Mouse (Mus musculus): Measurements from ENCODE around the gene Mtch2.
"Not testable (repeated sequence)": the region's sequence is repeated elsewhere in the genome, so short reads cannot be mapped to it uniquely, and the experiment has no call there.

The Mtch2 gene

GRCm38 (mm10) chr2:90846955-90847680, at the start of gene Mtch2:
TSS of gene Mtch2 (plus strand) at chr2:90847155.
- peak; percentile 99 for DNase-seq (ENCODE audit: low spot score)

- no peak for DNase-seq (ENCODE audit: low spot score)
Measured at GRCm38 (mm10) chr2:90808241-90809126, 38.5 kb upstream of the Mtch2 start.

DNA sequence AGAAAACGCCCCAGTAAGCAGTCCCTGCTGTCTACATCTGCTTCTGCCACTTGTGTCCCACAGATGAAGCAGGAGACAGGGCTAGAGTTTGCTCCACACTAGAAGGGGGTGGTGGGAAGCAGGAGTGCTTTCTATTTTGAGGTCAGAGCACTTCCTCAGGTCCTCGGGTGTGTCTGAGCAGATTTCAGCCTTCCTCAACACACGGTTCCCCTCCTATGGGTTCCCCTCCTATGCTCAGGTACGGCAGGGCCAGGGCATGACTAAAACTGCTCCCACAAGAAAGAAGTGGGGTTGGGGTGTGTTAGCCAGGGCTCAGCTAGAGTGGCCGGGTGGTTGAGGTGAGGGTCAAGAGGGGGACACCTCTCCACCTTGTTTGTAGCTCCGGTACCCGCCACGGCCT, 36.2 kb upstream of the Mtch2 start:
- DNase-seq (ENCODE audit: low spot score) = no peak

DNA sequence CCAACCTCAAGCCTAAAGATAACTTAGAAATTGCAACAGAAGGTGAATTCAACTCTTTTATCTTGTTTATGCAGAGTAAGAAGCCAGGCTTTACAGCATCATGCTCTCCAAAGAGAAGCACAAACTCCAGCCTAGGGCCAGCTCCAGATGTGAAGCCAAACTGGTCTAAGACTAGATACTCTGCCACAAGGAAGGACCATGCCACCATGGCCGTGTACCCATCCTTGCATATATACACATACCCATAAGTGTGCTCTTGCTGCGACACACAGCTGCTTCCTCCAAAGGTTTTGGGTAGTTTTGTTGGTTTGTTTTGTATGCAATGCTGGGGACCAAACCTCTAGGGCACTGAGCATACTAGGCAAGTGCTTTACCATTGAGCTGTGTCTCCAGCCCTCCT, 31.7 kb upstream of the Mtch2 start:
- no peak for DNase-seq (ENCODE audit: low spot score)

GRCm38 (mm10) chr2:90816144-90816543, 30.8 kb upstream of the Mtch2 start:
- DNase-seq (ENCODE audit: low spot score) = no peak

- DNase-seq (ENCODE audit: low spot score) = no peak
Measured at GRCm38 (mm10) chr2:90818710-90819109, 28.2 kb upstream of the Mtch2 start.

DNA sequence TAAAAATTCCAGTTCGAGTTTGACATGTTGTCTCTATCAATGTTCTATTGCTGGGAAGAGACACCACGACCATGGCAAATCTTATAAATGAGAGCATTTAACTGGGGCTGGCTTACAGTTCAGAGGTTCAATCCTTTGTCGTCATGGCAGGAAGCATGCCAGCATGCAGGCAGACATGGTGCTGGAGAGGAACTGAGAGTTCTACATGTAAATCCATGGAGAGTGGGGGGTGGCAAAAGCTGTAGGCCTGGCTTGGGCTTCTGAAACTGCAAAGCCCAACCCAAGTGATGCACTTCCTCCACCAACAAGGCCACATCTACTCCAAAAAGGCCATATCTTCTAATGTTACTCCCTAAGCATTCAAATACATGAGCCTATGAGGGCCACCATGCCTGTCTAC, 26.1 kb upstream of the Mtch2 start:
- no peak for DNase-seq (ENCODE audit: low spot score)

DNA sequence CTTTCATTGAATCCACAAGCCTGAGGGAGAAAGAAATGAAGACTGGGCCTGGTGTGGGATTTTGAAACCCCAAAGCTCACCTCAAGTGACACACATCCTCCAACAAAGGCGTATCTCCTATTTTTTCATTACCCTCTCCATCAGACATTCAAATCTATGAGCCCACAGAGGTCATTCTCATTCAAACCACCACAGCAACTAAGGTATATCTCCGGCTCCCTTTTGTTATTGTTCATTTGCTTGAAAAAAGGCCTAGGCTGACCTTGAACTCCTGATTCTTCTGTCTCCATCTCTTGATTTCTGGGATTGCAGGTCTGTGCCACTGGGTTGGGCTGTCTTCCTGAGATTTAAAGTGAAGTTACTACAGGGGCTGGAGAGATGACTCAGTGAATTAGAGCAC, 24.0 kb upstream of the Mtch2 start:
- DNase-seq (ENCODE audit: low spot score) = no peak

- DNase-seq (ENCODE audit: low spot score) = no peak
Measured at GRCm38 (mm10) chr2:90823781-90824180, 23.2 kb upstream of the Mtch2 start.

GRCm38 (mm10) chr2:90824528-90824927, 22.4 kb upstream of the Mtch2 start:
- not testable (repeated sequence) for DNase-seq (ENCODE audit: low spot score)

GRCm38 (mm10) chr2:90825515-90826172, 21.3 kb upstream of the Mtch2 start:
- no peak for DNase-seq (ENCODE audit: low spot score)

GRCm38 (mm10) chr2:90828739-90829138, 18.2 kb upstream of the Mtch2 start:
- no peak for DNase-seq (ENCODE audit: low spot score)

DNA sequence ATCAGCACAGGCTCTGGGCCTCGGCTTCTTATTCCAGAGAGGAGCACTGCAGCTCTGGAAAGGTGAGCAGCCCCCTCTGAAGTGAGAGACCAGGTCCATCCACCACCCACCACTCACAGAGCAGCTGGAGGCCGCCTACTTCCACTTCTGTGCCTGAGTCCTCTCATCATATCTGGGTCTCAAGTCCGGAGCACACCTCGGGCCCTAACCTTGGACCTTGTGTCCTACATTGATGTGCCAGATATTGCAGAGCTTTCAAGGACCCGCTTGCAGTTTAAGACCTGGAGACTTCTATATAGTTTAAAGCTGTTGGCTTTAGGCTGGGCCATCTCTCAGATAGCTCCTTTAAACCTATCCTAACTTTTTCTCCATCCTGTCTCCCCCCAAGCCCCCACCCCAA, 13.5 kb upstream of the Mtch2 start:
- DNase-seq (ENCODE audit: low spot score) = no peak

DNA sequence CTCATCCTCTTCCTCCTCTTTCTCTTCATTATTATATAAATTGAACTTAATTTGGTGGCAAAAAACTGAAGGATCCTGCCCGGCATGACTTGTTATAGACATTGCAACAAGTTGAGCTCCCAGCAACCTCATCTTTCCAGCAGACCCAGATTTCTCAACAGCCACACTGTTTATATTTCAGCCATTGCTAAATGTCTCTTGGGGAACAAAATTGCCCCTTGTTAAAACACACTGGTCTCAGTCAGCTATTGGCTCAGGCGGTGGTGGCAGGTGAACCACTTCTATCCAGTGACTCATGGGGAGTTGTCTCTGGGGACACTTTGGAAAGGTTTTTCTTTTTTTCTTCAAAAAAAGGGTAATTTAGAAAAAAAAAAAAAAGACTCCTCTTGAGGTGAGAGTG, 8.3 kb upstream of the Mtch2 start:
- no peak for DNase-seq (ENCODE audit: low spot score)

- DNase-seq (ENCODE audit: low spot score) = no peak
Measured at GRCm38 (mm10) chr2:90843666-90844065, 3.3 kb upstream of the Mtch2 start.

DNA sequence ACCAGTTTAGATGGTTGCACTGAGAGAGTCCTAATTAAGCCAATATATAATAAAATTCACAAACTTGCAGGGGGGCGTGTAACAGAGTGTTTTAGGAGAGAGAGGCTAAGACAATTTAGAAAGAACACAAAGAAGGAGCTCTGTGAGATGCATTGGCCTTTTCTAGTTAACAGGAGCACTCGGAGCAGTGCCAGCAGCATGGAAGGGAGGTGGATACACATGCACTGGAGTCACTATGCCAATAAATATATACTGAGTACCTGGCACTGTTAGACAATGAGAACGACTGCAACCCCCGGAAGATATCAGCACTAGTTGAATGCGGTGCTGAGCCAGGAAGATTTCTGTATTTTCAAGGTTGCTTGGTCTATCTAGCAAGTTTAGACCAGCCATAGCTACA, 2.7 kb upstream of the Mtch2 start:
- no peak for DNase-seq (ENCODE audit: low spot score)

GRCm38 (mm10) chr2:90845234-90845633, 1.7 kb upstream of the Mtch2 start:
- DNase-seq (ENCODE audit: low spot score) = no peak

- no peak for DNase-seq (ENCODE audit: low spot score)
Measured at GRCm38 (mm10) chr2:90846171-90846570, 784 bp upstream of the Mtch2 start.

DNA sequence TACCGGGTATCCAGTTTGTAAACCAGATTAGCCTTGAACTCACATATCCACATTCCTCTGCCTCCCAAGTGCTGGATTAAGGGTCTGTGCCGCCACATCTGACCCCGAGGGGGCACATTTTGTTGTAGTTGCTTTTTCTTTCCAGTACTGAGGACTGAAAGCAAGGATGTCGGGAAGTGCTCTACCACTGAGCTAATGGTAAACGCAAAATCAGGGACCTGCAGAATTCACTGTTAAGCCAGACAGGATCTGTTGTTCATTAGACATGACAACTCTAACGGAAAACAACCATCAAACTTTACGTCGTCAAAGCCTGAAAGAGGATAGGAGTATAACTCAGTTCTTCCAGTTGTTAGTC, 379 bp upstream of the Mtch2 start:
- peak; percentile 51 for DNase-seq (ENCODE audit: low spot score)

- DNase-seq (ENCODE audit: low spot score) = no peak
Measured at GRCm38 (mm10) chr2:90847681-90848050, 711 bp downstream of the Mtch2 start.

GRCm38 (mm10) chr2:90848331-90848730, 1.4 kb downstream of the Mtch2 start:
- DNase-seq (ENCODE audit: low spot score) = no peak

DNA sequence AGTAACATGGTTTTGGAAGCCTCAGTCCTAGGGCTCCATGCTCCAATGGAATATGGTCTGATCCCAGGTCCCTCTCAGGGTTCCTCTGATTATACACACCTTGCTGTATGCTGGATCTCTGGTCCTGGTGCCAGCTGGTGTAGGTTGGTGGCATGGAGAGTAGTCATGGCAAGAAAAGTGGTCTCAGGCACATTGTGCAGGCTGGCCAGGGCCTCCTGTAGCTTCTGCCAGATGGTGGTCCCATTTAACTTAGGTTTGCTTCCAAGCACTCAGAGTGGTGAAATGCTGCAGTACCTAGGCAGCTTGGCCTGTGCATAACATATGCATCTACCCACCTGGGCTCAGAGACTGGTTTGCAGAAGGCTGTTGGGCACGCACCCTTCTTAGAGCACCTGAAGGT, 3.4 kb downstream of the Mtch2 start:
- DNase-seq (ENCODE audit: low spot score) = no peak

- no peak for DNase-seq (ENCODE audit: low spot score)
Measured at GRCm38 (mm10) chr2:90861486-90861885, 14.5 kb downstream of the Mtch2 start.
